Mouse (Mus musculus) heart, adult 11 months (tissue): Measurements from ENCODE around the gene Duxbl3.
"Not testable (repeated sequence)": the region's sequence is repeated elsewhere in the genome, so short reads cannot be mapped to it uniquely, and the experiment has no call there.

Source experiments
- DNase-seq: peaks from one replicate; pipeline ENCODE4 v3.0.0; 2022

Gene Duxbl3

GRCm38 (mm10) chr14:26257756-26258617 is at the start of gene Duxbl3:
Gene Duxbl3, plus strand, starts transcription at chr14:26257962.
- not testable (repeated sequence) for DNase-seq

GRCm38 (mm10) chr14:26216233-26217000 is 41.3 kb upstream of the Duxbl3 start:
- DNase-seq, result not testable (repeated sequence)

GRCm38 (mm10) chr14:26237183-26237582 is 20.6 kb upstream of the Duxbl3 start:
- DNase-seq, result not testable (repeated sequence)

- not testable (repeated sequence) for DNase-seq
These were observed 967 bp downstream of the Duxbl3 start for GRCm38 (mm10) chr14:26258729-26259128.

- DNase-seq, result not testable (repeated sequence)
These were observed 29.0 kb downstream of the Duxbl3 start for GRCm38 (mm10) chr14:26286737-26287136.

- no peak for DNase-seq
These were observed 36.1 kb downstream of the Duxbl3 start for GRCm38 (mm10) chr14:26293859-26294258.

GRCm38 (mm10) chr14:26297055-26297454 is 39.3 kb downstream of the Duxbl3 start:
- DNase-seq, result no peak

- no peak for DNase-seq
These were observed 39.7 kb downstream of the Duxbl3 start for GRCm38 (mm10) chr14:26297484-26297883.

- no peak for DNase-seq
These were observed 45.3 kb downstream of the Duxbl3 start for GRCm38 (mm10) chr14:26303111-26303510.

GRCm38 (mm10) chr14:26306032-26306431 is 48.3 kb downstream of the Duxbl3 start:
- DNase-seq, result no peak

- no peak for DNase-seq
These were observed 51.1 kb downstream of the Duxbl3 start for GRCm38 (mm10) chr14:26308813-26309212.

GRCm38 (mm10) chr14:26309511-26309910 is 51.7 kb downstream of the Duxbl3 start:
- no peak for DNase-seq

- DNase-seq, result peak; percentile 93
These were observed 58.5 kb downstream of the Duxbl3 start for GRCm38 (mm10) chr14:26316246-26316730.
